Mouse (Mus musculus): ENCODE measurements at regions not wholly inside any gene's neighbourhood (a gene's known extent, or its start where the extent isn't known, plus 50 kb on each side); places are given as distances from the start of the nearest gene placed in this dataset.
A peak's percentile ranks its signal among the peaks of the same experiment; 100 is the strongest.

- DNase-seq (ENCODE audit: low spot score), result no peak
These were observed 1130.1 kb upstream of the Cited2 start for GRCm38 (mm10) chr10:16592870-16593269.

- no peak for DNase-seq (ENCODE audit: low spot score)
These were observed 1123.0 kb upstream of the Cited2 start for GRCm38 (mm10) chr10:16600041-16600440.

- DNase-seq (ENCODE audit: low spot score), result no peak
These were observed 1122.3 kb upstream of the Cited2 start for GRCm38 (mm10) chr10:16600551-16601224.

GRCm38 (mm10) chr10:16601225-16601595, 1121.8 kb upstream of the Cited2 start:
- no peak for DNase-seq (ENCODE audit: low spot score)

- DNase-seq (ENCODE audit: low spot score), result no peak
These were observed 1114.7 kb upstream of the Cited2 start for GRCm38 (mm10) chr10:16608339-16608738.

- DNase-seq (ENCODE audit: low spot score), result no peak
These were observed 1104.3 kb upstream of the Cited2 start for GRCm38 (mm10) chr10:16618752-16619151.

- DNase-seq (ENCODE audit: low spot score), result no peak
These were observed 1103.4 kb upstream of the Cited2 start for GRCm38 (mm10) chr10:16619584-16619983.

GRCm38 (mm10) chr10:16620804-16621559, 1102.0 kb upstream of the Cited2 start:
- DNase-seq (ENCODE audit: low spot score), result no peak

GRCm38 (mm10) chr10:16622821-16623220, 1100.2 kb upstream of the Cited2 start:
- DNase-seq (ENCODE audit: low spot score), result no peak

GRCm38 (mm10) chr10:16633236-16633635, 1089.8 kb upstream of the Cited2 start:
- DNase-seq (ENCODE audit: low spot score), result no peak

- DNase-seq (ENCODE audit: low spot score), result no peak
These were observed 1087.6 kb upstream of the Cited2 start for GRCm38 (mm10) chr10:16635463-16635862.

GRCm38 (mm10) chr10:16637006-16637405, 1086.0 kb upstream of the Cited2 start:
- peak; percentile 6 for DNase-seq (ENCODE audit: low spot score)

GRCm38 (mm10) chr10:16638111-16638510, 1084.9 kb upstream of the Cited2 start:
- no peak for DNase-seq (ENCODE audit: low spot score)

- DNase-seq (ENCODE audit: low spot score), result no peak
These were observed 1082.9 kb upstream of the Cited2 start for GRCm38 (mm10) chr10:16640136-16640535.

- no peak for DNase-seq (ENCODE audit: low spot score)
These were observed 1072.9 kb upstream of the Cited2 start for GRCm38 (mm10) chr10:16650120-16650519.

- no peak for DNase-seq (ENCODE audit: low spot score)
These were observed 1070.6 kb upstream of the Cited2 start for GRCm38 (mm10) chr10:16652450-16652849.

- DNase-seq (ENCODE audit: low spot score), result no peak
These were observed 1058.5 kb upstream of the Cited2 start for GRCm38 (mm10) chr10:16664483-16664882.

GRCm38 (mm10) chr10:16670286-16670685, 1052.7 kb upstream of the Cited2 start:
- no peak for DNase-seq (ENCODE audit: low spot score)

GRCm38 (mm10) chr10:16681001-16681400, 1042.0 kb upstream of the Cited2 start:
- DNase-seq (ENCODE audit: low spot score), result no peak

- no peak for DNase-seq (ENCODE audit: low spot score)
These were observed 1037.7 kb upstream of the Cited2 start for GRCm38 (mm10) chr10:16685352-16685751.

GRCm38 (mm10) chr10:16706976-16707375, 1016.0 kb upstream of the Cited2 start:
- no peak for DNase-seq (ENCODE audit: low spot score)

- no peak for DNase-seq (ENCODE audit: low spot score)
These were observed 1009.9 kb upstream of the Cited2 start for GRCm38 (mm10) chr10:16713143-16713542.

GRCm38 (mm10) chr10:16714065-16714464, 1009.0 kb upstream of the Cited2 start:
- no peak for DNase-seq (ENCODE audit: low spot score)

- DNase-seq (ENCODE audit: low spot score), result no peak
These were observed 1008.5 kb upstream of the Cited2 start for GRCm38 (mm10) chr10:16714526-16714925.

Data from urinary bladder, postnatal 25 days (tissue).